Mouse (Mus musculus) hindlimb bud, embryonic 11.5 days (tissue): Measurements from ENCODE around the gene Bglap2.

ENCODE experiments used
- DNase-seq: peaks from one replicate; pipeline ENCODE4 v3.0.0-alpha.2; 2012; ENCODE audit warnings: low read depth, low spot score; ENCODE audit errors: extremely low spot score

The Bglap2 gene

GRCm38 (mm10) chr3:88350732-88351131, 27.8 kb downstream of the Bglap2 start:
- no peak for DNase-seq

- DNase-seq: no peak
Measured at GRCm38 (mm10) chr3:88339006-88339405, 39.5 kb downstream of the Bglap2 start.

- DNase-seq: no peak
Measured at GRCm38 (mm10) chr3:88338316-88338715, 40.2 kb downstream of the Bglap2 start.

GRCm38 (mm10) chr3:88337367-88338020, 41.0 kb downstream of the Bglap2 start:
- no peak for DNase-seq

- peak; percentile 93 for DNase-seq
Measured at GRCm38 (mm10) chr3:88336058-88337013, 42.2 kb downstream of the Bglap2 start, which contains the start of the genes Tmem79 and Smg5. TSS of gene Tmem79 (minus strand) at chr3:88336148. TSS of gene Smg5 (plus strand) at chr3:88336260.

GRCm38 (mm10) chr3:88335436-88336053, 43.0 kb downstream of the Bglap2 start:
- no peak for DNase-seq

- DNase-seq: no peak
Measured at GRCm38 (mm10) chr3:88334902-88335435, 43.5 kb downstream of the Bglap2 start.

GRCm38 (mm10) chr3:88334029-88334658, 44.4 kb downstream of the Bglap2 start:
- no peak for DNase-seq

- DNase-seq: no peak
Measured at GRCm38 (mm10) chr3:88331282-88331681, 47.2 kb downstream of the Bglap2 start.

GRCm38 (mm10) chr3:88328956-88329355, 49.5 kb downstream of the Bglap2 start:
- no peak for DNase-seq
